Mouse (Mus musculus) G1E (cell line): ENCODE data around the gene Cmklr1.

Experiments
- CTCF ChIP-seq: IDR thresholded peaks from 2 replicates; pipeline ENCODE4 v1.5.1; 2012; ENCODE audit warnings: low read depth, low read length, inconsistent platforms, mixed read lengths
- GATA1 ChIP-seq: IDR thresholded peaks from 2 replicates; pipeline ENCODE4 v1.6.1; 2012; ENCODE audit warnings: borderline replicate concordance, low read length, inconsistent platforms, mixed read lengths
- GATA2 ChIP-seq: IDR thresholded peaks from 2 replicates; pipeline ENCODE4 v1.6.1; 2012; ENCODE audit warnings: low read depth, low read length, inconsistent platforms, borderline replicate concordance
- TAL1 ChIP-seq: conservative IDR thresholded peaks from 2 replicates; pipeline ENCODE4 v1.6.1; 2012; ENCODE audit warnings: low read depth, low read length, inconsistent platforms, mixed read lengths

GRCm38 (mm10) chr5:113679509-113679908, 29.3 kb upstream of the Cmklr1 start:
- TF ChIP-seq CTCF: no peak
- TF ChIP-seq GATA1: no peak
- TF ChIP-seq TAL1: no peak
- TF ChIP-seq GATA2: no peak
